Mouse (Mus musculus): ENCODE results near the gene Mab21l2. TPM values are rescaled to one million over a fixed set of nuclear protein-coding genes. Genes with fewer than 3 reads are reported as not detected.

Gene Mab21l2
- total RNA-seq, 4 experiments from 2014 or later, result not detected

GRCm38 (mm10) chr3:86539555-86540168 is 8.8 kb downstream of the Mab21l2 start:
- no peak for DNase-seq (ENCODE audit: low spot score in 2 of 2)

- DNase-seq (ENCODE audit: low spot score in 2 of 2), result no peak
These were observed 9.5 kb downstream of the Mab21l2 start for GRCm38 (mm10) chr3:86538645-86539554.

GRCm38 (mm10) chr3:86536751-86537150 is 11.7 kb downstream of the Mab21l2 start:
- DNase-seq (ENCODE audit: low spot score in 2 of 2), result no peak

- DNase-seq (ENCODE audit: low spot score in 2 of 2), result no peak
These were observed 16.7 kb downstream of the Mab21l2 start for GRCm38 (mm10) chr3:86531531-86532269.

GRCm38 (mm10) chr3:86522880-86523505 is 25.4 kb downstream of the Mab21l2 start:
- no peak for DNase-seq (ENCODE audit: low spot score in 2 of 2)

GRCm38 (mm10) chr3:86518506-86519109 is 29.8 kb downstream of the Mab21l2 start:
- DNase-seq (ENCODE audit: low spot score in 2 of 2), result no peak

- no peak for DNase-seq (ENCODE audit: low spot score in 2 of 2)
These were observed 47.8 kb downstream of the Mab21l2 start for GRCm38 (mm10) chr3:86500586-86500985.
